Mouse (Mus musculus) adrenal gland, postnatal 36 days (tissue): ENCODE data around the gene Aqr. TPM values are rescaled to one million over a fixed set of nuclear protein-coding genes. Genes with fewer than 3 reads are reported as not detected.
A peak's percentile ranks its signal among the peaks of the same experiment; 100 is the strongest.

Source experiments
- DNase-seq, 2 experiments: peaks; one replicate each; pipeline ENCODE4 v3.0.0; 2021; ENCODE audit warnings: mixed read lengths in 1 of 2
- total RNA-seq, 2 experiments: library from RNA; stranded (reverse); gene quantifications; 2 replicates each; pipeline ENCODE4 v1.2.3; 2021

The Aqr gene
- total RNA-seq, 2 experiments from 2014 or later = 35.8 to 40.0 TPM

DNA sequence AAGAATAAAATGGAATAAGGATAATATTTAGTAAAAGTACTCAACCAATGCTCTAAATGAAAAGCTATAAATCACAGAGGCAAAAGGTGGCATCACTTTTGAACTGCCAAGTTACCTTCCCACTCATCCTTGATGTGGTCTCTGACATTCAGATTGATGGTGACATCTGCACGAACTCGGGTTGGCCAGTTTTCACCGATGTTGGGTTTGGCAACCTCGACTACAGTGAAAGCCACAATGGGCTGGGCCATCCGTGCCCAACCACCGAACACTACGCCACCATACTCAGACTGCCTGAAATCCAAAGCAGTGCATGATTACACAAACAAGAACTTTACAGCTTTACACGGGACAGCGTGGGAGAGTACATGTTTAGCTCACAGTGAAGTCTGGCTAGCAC, 50.1 kb downstream of the Aqr start:
- DNase-seq = no peak

DNA sequence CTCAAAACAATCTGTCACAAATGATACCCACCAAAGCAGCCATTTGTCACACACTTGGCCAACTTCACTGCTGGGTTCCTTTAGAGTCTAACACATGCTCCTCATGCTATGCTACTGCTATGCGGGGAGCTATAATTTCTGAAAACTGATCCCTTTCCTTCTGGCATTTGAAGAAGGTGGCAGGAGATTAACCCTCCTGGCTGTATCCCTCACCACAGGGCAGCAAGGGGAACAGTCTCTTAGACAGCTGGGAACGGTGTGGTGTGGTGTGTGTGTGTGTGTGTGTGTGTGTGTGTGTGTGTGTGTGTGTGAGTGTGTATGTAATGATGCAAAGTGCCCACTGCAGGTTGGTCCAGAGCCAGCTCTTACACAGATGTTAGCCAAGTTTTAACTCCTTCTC, 51.0 kb downstream of the Aqr start:
- no peak for DNase-seq

DNA sequence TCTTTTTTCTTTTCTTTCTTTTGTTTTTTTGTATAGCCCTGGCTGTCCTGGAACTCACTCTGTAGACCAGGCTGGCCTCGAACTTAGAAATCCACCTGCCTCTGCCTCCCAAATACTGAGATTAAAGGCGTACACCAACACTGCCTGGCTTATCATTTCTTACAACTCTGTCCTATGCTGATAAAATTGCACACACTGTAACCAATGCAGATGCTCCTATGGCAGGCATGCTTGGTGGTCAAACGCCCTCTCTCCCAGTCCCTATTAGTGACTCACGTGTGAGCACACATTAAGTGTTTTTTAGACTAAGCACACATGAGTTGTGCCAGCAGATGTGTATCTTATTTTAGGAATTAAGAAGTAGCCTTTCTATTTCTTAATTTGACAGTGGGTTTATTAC, 53.5 kb downstream of the Aqr start:
- DNase-seq = no peak

DNA sequence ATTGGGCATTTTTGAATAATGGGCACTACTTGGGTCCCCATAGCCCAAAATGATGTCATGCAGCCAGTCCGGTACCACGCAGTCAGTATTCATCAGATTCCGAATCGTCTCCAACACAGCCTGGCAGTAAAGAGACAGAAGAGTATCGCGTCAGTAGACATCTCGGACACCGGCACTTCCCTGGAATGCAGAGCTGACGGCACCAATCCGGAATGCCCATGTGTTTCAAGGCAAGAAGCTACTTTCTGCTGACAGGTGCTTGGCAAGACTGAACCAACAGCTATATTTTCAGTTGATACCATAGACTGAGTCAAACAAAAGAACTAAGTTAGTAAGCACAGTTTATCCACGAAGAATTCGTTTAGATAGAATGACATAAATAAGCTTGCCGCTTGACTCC, 56.2 kb downstream of the Aqr start:
- no peak for DNase-seq

DNA sequence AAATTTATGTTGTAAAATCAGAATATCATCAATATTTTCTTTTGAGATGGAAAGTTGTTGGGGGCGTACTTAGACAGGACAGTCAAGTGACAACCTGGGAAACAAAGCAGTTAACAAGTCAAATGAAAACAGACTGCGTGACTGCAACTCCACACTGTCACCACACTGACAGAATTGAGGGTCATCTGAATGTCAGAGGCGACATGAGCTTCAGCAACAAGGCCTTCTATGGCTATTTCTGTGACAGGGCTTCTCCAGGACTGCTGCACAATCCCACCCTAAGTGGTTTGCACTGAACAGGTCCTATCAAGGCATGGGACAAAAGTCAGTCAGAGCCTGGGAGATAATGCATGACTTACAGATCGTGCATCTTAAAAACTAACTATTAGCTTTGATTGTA, 63.5 kb downstream of the Aqr start:
- no peak for DNase-seq

DNA sequence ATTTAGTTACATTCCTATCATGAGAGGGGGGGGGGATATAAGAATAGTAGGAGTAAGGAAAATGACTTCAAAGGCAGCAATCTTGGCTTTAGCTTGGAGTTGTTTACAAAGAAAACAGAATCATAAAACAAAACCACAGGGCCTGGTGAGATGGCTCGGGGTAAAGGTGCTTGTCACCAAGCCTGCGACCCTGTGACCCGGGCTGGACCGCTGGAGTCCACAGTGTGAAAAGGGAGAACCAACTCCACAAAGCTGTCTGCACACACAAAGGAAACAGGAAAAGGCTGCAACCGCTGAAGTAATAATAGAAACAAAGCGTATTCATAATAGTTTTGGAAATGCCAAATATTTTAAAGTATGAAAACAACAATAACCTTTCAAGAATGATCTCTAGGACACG, 67.4 kb downstream of the Aqr start:
- DNase-seq = peak; percentile 11 to 45

DNA sequence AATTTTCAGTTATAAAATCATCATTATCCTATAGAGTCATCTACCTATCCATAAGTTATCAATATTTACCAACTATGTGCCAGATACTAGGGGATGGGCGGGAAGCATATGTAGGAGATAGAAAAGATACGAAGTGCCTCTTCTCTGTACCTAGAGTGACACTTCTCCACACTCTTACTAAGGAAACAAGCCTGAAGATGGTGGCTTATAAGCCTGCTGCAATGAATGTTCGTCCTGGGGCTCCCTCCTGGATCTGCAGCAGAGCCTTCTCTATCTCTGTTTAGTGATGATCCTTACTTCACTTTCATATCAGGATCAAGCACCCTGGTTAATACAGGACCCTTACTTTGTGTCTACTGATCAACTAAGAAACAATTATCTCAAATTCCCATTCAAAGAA, 69.2 kb downstream of the Aqr start:
- no peak for DNase-seq

DNA sequence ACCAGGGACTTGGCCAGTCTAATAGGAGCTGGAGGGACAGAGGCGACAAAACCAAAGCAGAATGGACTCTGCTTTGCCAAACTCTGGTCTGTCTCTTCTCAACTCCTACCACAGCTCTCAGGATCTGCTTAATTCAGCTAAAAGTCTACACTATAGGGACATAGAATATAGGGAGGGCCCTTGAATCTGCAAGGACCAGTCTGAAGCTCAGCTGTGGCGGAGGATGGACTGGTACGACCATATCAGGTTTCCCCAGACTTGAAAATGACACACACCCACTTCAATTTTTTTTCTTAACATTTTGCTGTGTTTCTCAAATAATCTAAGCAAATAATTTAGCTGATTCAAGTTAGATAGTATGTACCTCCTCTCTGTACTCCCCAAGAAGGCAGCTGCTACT, 69.6 kb downstream of the Aqr start:
- DNase-seq = no peak

DNA sequence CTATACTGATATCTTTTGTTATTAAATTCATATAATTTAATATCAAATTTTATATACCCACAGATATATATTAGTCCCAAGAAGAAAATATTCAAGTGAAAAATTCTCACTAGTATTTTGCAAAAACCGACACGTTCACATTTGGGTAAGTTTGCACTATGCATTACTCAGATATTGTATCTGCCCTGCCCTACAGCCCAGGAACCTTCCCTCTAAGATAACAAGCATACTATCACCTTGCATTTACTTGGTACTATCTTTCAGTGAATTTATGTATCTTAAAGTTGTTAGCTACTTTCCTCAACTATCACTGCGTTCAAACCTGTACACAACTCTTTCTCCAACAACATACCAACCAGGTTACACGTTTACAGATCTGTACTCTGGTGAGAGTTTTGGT, 71.3 kb downstream of the Aqr start:
- DNase-seq = no peak

DNA sequence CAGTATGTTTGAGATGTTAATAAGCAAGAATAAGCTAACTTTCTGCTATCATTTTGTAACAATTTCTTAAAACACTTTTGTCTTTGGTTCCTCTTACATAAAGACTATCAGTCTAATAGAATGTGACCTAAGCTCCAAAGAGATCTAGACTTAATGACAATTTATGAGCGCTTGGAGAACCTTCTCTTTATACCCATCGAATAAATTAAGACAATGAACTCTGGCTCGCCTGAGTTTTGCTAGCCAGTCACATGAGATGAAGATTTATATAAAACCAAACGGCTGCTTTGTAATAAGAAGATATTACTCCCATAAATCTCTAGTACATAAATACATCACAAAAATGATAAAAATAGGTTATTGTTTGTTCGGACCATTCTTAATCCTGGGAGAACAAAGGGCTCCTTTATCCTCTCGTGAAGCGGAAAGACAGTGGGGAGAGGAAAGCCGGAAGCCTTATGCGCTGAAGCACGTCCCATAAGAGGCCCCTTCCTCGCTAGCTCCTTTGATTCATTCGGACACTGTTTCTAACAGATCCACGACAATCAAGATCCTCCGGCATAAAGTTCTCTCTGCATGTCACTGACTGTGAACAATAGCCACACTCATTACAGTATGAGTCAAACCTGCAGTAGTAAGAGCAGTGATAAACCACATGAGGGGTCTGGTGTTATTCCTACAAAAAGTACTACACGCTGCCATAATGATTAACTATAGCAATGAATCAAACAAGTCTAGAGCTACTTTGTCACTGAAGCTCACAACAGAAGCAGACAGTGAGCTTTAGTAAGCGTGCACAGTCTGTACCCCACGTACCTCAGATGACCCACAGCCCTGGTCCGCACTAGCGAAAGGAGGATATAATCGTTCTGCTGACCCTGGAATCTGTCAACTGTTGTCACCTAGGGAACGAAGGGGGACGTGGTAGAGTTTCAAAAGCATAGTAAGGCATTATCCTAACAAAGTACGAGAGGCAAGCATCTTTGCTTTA, 79.2 kb downstream of the Aqr start:
- DNase-seq = no peak

DNA sequence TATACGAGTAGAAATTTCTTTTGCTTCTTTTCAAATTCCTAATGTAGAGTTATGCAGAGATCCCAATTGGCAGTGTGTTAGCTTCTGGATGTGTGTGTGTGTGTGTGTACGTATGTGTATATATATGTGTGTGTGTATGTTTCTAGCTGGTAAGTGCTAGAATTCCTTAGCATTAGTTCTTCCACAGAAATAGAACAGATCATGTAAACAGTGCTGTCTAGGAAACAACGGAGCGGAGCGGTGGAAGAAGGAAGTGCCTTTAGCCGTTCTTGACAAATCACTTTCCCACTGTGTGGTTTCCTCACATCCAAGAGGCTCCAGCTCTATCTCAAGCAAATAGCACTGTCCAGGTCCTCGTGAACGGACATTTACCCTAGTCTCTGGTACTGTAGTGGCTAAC, 80.4 kb downstream of the Aqr start:
- DNase-seq = no peak

DNA sequence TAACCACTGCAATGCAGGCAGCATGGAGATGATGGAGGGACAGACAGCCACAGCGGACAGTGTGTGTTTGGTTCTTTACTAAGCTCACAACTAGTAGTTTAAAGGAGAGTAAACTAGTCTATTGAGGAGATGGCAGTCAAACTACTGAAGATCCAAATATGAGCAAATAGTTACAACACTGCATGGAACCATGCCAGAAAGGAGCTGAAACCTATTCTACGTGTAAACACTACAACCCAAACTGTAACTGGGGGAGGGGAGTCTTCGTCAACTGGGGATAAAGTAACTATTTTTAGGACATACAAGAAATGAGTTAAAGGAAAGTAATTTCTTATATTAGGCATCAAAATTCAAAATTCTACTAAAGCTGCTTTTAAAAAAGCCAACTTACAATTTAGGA, 84.4 kb downstream of the Aqr start:
- DNase-seq = no peak

DNA sequence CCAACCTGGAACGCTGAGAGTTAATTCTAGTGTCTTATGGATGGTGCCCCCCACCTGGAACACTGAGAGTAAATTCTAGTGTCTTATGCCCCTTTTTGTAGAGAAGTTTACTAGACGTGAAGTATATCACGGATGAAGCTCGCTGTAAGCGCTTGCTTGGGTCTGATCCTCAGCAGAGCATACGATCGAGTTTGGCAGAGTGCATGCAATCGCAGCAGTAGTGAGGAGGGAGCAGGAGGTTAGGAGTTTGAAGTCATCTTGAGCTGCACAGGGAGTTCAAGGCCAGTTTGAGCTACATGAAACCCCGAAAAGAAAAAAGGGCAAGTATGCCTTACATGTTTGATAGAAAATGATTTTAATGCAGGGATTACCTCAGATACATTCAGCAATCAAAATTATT, 86.0 kb downstream of the Aqr start:
- DNase-seq = no peak

DNA sequence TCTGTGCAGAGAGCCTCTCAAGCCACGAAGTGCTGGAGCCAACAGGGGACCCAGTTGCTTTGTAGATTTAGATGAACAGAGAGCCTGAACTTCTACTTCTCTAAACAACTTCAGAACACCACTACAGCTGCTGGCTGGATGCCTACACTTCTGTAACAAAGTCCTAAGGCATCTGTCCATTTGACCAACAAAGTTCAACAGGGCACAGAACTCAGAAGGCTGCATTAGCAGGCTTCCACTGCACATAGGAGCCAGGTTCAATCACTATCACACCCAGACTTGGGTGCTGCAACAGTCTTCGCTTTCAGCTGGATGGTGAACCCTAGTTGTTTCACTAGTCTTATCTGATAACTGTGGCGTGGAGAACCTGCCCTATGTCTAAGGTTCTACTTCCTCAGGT, 87.0 kb downstream of the Aqr start:
- no peak for DNase-seq

DNA sequence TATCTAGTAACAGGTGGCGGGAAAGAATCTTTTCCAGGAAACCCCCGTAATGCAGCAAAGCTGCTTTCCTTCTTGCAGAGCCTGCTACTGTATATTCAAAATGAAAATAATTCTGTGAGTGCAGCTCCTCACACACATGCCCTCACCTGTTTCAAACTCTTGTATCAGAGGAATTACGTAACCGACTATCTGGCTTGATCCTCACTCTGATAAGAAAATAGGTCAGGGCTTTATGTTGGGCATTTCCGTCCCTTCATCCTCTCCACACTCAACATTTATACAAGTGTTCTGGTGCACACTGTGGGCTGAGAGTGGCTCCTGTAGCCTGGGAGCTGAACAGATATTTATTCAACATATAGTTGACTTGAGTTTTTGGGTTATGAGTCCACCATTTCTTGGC, 87.7 kb downstream of the Aqr start:
- DNase-seq = no peak

DNA sequence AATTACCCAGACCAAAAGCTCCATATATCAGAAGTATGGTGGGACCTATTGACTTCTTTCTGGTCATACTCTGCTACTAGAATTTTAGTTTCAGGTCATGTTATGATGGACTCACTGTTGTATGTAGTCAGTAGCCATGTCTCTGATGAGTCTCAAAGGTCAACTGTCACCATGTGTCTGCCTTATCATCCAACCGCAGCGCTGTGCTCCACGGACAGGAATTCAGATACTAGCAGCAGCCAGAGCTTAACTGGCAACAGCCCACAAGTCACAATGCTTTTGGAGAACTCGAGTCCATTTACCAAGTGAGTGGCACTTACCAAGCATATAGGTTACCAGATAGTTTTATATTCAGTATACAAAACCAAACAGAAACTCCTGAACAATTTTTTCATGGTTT, 89.2 kb downstream of the Aqr start:
- DNase-seq = no peak

DNA sequence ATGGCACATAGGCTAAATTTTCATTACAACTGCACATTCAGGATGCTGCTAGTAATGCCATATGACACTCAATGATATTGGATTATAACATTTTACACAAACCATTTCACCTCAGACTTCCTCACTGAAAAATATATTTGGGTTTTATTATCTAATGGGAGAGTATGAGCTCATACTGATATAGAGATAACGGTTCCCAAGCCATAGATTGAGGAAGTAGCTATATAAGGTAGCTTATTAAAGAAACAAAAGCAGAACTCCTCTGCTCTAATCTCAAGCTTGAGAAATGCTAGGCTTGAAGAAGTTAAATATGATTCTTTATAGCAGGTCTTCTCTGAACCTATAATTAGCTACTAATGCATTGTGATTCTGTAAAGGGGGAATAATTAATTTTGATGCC, 90.3 kb downstream of the Aqr start:
- no peak for DNase-seq

DNA sequence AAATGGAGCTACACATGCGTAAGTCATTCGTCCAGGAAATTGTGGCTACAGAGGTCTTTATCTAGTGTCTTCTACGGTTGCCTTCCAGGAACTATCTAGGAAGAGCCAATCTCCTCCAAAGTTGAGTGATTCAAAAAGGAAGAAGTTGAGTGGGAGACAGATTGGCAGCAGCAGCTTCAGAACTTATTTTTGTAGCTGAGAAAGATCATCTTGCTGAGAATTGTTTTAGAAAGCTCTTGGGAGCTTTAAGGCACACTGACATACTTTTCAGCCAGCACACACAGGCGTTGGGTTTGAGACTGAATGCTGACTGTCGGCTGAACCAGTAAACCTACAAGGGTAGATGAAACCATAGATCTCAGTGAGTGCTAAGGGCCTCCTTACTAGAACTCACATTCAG, 91.5 kb downstream of the Aqr start:
- DNase-seq = no peak

DNA sequence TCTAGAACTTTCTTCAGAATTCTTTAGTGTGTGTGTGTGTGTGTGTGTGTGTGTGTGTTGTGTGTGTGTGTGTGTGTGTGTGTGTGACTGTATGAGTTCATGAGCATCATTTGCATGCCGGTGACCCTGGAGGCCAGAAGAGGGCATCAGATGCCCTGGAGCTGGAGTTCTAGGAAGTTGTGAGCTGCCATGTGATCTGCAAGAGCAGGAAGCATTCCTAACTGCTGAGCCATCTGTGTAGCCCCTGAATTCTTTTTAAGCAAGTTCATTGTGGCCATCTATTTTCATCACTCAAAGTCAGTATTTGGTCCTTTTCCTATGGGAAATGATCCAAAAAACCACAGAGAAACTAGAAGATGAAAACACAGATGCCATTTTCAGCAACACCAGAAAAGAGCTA, 92.1 kb downstream of the Aqr start:
- no peak for DNase-seq

DNA sequence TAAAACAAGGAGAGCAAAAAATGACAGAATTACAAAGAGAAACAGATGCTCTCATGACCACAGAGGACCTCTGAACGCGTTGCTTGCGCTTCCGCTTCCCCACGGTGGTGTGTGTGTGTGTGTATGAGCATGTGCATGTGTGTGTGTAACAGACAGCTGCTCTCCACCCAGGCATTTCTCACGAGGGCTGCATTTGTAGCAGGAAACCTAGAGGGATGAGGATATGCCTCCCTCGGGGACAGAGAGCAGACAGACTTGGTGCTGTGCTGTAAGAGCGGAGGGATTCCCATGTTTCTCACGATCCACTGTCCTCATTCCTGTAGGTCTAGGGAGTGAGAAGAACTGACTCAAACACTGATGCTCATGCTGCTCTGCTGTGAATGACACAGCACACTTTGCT, 93.2 kb downstream of the Aqr start:
- no peak for DNase-seq

DNA sequence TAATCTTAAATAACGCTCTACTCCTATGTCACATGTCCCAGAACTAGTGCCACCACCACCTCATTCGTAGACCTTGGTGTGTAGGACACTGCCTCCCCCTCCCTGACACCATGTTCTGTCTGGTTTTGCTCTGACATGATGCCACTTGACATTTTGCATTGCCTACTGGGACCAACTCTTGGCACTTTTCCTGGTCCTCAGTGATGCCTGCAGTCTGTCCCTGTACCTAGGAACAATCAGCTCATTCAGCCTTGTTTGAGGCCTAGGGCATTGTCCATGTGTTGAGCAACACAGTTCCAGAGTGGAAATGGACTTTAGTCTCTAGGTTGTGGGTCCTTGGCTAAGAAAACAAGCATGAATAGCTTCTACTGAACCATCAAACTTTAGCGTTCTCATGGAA, 97.0 kb downstream of the Aqr start:
- no peak for DNase-seq

DNA sequence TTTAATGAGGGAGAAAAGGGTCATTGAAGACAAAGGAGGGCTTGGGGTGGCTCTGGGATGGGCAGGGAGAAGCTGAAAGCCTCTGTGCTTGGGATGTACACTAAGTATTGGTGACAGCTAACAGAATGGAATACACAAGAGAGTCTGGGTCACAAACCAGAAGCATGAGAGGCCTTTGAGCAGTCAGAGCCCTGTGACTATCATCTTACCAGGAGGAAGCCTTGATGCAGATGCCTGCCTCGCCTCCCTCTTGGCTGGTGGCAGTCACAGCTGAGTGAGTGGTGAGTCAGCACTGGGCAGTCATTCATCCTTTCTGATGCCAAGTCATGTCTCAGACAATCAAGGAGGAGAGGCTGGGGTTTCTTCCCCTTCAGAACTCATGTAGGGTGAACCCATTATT, 99.6 kb downstream of the Aqr start:
- peak; percentile 64 to 69 for DNase-seq

DNA sequence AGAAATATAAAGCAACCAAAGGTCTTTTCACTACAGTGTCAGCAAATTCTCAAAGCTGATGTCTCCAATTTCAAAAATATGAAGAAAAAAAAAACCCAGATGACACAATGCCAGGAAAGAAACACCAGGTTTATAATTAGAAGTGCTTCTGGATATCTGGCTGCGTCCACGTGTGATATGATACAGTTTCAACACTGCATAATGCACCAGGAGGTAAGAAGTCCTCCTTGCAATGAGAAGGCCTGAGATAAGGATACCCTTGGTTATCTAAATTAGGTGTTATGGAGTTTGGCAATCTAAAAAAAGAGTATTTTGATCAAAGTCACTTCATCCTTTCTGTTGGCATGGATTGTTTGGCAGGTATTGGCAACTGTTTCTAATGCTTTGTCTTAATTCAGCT, 114.9 kb downstream of the Aqr start:
- no peak for DNase-seq

DNA sequence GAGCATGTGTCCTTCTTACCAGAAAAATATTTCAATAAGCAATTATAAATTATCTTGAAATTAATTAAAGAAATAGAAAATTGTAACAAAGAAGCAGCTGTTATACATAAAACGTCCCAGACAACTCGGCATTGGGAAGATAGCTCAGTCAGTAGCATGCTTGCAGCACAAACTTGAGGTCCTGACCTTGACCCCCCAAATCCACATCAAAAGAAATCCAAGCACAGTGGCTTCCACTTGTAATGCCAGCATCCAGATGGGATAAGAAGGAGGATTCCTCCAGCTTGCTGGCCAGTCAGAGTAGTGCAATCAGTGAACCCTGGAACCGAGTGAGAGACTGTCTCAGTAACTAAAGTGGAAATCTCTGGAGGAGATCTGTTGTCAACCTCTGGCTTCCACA, 120.6 kb downstream of the Aqr start:
- peak; percentile 40 to 68 for DNase-seq
